Mouse (Mus musculus) urinary bladder, adult 2 months (tissue): ENCODE results near the gene Ugt1a6a. TPM values are rescaled to one million over a fixed set of nuclear protein-coding genes. Genes with fewer than 3 reads are reported as not detected.
"Not testable (repeated sequence)": the region's sequence is repeated elsewhere in the genome, so short reads cannot be mapped to it uniquely, and the experiment has no call there.

ENCODE experiments used
- DNase-seq: peaks from one replicate; pipeline ENCODE4 v3.0.0; 2022; ENCODE audit warnings: low spot score
- polyA plus RNA-seq: library from polyadenylated mRNA; depleted of rRNA; stranded (reverse); fragments of >200 nt; gene quantifications from 2 replicates; pipeline ENCODE4 v1.2.3, GENCODE M21; 2012

The Ugt1a6a gene
- polyA plus RNA-seq, 1 experiment = 412 TPM

DNA sequence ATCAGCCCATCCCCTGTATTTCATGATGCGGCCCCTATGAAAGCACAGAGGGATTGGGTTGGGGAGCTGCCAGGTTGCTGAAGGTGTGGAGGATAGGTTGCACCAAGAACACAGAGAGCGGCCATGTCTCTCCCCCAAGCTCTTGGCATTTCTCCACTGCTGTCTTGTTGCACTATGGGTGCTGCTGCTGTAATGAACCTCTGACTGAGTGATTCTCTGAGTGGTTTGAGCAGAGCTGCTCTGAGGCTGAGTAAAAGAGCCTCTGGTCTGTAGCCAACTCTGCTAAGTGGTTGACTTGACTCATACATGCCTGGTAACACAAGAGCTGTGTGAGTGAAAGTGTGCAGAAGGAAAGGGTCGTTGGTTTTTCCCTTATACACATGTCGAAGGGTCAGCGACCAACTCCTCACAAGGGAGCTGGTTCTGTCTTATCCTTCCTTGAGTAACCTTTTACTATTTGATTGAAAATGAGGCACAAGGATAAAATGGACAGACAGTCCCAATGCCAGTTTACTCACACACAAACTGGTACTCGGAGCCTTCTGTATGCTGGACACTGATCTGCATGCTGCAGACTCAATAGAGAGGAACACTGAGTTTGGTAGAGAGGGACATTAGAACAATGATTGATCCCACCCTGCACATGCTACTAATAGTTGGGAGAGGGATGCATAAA, 758 bp downstream of the Ugt1a6a start:
- not testable (repeated sequence) for DNase-seq

DNA sequence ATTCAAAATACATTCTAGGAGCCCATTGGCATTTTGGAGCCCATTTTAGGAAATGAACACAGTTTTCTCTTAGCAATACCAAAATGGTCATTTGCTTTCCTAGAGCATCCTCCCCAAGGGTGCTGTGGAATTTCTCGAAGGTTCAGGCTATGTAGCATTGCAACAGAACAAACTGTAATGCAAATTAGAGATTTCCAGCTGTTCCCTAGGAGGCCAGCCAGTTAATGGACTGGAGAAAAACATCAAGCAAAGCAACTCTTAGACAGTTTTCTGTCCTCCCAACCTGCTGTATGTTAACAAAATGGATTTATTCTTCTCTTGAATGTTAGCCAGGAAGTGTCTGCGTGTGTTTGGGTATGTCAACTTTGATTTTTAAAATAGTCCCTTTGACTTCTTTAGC, 2.0 kb downstream of the Ugt1a6a start:
- no peak for DNase-seq

DNA sequence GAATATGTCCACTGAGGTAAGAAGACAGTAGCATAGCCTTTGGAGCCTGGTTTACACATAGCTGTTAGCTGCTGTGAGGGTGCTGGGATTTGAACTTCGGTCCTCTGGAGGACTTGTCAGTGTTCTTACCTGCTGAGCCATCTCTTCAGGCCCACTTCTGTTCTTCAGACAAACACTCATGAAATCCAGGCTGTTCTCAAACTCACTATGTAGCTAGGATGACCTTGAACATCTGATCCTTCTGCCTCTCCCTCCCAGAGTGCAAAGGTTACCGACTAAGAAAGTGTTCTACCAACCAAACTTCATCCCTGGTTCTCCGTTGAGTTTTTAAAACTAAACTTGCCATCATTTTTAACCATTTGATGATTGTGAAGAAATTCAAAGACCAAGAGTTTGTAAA, 2.7 kb downstream of the Ugt1a6a start:
- no peak for DNase-seq

DNA sequence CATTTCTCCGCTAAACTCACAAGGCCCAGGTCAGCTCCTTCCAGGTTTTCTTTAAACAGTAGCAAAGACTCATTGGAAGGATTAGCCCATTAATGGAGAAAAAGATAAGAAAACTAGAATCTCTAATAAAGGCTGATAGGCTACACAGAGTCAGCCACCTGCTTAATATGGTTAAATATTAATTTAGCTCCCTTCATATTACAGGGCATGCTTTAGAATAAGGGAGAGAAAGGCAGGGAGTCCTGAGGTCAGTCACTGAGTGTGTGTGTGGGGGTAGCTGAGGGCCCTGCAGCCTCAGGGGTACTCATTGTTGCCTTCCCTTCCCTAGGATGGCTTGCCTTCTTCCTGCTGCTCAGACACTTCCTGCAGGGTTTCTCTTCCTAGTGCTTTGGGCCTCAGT, 3.5 kb downstream of the Ugt1a6a start:
- no peak for DNase-seq

DNA sequence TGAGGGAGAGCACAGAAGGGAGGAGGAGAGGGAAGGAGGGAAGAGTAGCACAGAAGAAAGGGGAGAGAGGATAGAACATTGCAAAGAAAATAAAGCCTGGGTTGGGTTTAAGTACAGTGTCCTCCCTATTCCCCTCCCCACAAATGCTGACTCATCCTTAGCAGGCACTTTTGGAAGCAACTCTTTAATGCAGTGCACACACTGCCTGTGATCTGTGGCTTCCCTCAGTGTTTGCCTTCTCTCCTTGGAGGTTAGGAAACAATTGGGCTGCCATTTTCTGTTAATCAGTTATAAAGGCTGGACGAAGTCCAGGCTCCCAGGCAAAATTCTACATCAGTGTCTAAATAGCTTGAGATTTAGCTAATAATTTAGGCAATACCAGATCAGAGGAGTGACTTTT, 5.9 kb downstream of the Ugt1a6a start:
- not testable (repeated sequence) for DNase-seq

DNA sequence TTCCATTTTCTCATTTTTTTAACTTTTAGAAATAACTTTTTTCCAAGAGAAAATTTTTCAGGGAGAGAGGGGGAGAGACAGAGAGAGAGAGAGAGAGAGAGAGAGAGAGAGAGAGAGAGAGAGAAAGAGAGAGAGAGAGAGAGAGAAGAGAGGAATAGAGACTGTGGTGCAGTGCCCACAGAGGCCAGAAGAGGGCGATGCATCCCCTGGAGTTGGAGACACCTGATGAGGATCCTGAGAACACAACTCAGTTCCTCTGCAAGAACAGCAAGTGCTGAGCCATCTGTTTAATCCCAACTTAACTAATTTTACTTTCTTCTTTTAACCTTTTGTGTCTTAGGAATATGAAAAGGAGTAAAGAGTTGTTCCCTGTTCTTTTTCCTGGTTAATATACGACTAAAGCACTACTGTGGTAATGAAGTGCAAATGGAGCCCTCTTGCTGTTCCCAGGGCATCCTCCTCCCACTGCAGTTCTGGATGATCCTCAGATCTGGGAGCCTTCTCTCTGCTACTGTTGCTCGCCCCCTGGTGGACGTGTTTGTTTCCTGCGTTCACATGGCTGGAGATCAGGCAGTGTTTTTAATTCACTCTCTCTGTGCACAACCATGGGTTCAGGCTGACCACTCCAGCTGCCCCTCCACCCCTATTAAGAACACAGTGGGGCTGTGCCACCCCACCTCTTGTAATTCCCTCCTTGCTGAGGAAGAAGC, 9.5 kb downstream of the Ugt1a6a start:
- not testable (repeated sequence) for DNase-seq

DNA sequence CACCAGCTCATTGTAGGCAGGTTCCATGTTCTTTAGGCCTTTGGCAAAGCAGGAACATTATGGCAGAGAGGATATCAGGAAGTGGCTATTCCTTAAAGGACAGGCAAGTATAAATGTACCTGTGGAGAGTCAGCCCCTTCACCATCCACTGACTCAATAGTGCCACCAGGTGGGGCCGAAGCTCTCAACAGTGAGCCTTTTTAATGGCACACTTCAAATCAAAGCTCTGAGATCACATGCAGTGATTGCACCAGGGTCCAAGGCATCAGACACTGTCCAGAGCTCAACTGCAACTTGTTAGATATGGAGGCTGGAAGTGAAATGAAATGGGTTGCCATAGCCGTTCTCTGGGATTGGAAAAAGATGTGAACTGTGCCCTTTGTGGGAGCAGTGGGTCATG, 10.7 kb downstream of the Ugt1a6a start:
- DNase-seq = not testable (repeated sequence)

DNA sequence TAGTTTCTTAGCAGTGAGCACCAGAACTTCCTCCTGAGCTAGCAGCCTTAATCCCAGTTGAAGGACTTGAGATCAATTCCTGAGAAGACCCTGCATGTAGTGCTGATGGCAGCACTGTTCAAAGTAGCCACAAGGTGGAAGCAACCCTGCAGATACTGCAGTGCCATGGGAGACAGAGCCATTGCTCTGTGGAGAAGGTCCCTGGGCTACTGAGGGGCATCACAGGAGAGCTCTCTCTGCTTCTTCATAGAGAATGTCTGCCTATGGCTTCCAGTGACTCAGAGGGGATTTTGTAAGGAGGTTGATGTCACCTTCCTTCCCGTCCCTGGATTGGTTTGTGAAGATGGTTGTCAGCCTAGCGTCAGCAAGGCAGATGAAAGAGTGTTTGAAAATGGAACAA, 15.5 kb downstream of the Ugt1a6a start:
- DNase-seq = not testable (repeated sequence)

DNA sequence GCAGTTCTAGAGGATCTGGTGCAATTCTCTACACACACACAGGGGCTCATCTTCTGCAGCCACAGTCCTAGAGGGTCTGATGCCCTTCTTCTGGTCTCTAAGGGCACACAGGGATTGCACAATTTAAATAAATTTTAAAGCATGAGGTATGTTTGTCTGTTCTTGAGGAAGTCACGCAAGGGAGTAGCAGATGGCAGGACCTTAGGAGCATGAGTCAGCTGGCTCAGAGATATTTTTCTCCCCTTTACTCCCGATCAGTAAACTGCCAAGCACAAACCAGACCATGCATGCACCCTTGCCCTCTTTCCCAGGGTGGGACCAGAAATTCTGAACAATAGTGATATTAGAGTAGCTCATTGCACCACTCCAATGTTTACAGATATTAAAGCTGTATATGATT, 23.8 kb downstream of the Ugt1a6a start:
- no peak for DNase-seq

DNA sequence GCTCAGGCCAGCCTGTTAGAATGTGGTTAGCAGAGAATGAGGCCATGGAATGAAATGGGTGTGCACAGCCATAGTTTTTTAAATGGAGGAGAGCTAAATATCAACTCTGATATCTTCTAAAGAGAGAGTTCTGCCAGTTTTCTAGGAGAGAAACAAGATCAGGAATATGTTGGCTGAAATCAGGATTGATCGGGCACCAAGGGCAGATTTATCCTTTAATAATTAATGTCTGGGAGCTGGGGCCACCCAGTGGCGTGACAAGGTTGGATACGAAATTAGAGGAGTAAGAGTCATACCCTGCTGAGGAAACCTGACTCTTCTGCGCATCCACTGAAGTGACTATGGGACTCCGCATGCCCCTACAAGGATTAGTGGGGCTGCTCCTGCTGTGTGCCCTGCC, 31.1 kb downstream of the Ugt1a6a start, which contains the start of gene Ugt1a5:
Ugt1a5 (plus strand) TSS at position 302 of the 400 bp plus-strand sequence.
- DNase-seq = no peak

DNA sequence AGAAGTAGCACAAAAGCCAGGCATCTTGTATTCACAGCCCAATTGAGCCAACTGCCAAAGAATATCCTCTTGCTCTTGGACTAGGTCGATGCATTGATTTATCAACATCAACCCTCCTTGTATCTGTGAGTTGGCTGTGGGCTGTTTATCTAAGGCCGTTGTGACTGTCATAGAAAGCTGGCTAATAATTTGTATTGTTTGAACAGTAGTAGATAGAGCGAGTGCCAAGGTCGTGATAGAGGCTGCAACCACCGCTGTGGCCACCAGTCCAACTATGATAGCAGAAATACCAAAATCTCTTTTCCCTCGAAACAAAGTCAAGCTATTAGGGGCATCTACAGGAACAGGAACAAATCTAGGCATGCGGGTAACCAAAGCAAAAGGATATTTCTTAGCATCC, 37.6 kb downstream of the Ugt1a6a start:
- DNase-seq = not testable (repeated sequence)

DNA sequence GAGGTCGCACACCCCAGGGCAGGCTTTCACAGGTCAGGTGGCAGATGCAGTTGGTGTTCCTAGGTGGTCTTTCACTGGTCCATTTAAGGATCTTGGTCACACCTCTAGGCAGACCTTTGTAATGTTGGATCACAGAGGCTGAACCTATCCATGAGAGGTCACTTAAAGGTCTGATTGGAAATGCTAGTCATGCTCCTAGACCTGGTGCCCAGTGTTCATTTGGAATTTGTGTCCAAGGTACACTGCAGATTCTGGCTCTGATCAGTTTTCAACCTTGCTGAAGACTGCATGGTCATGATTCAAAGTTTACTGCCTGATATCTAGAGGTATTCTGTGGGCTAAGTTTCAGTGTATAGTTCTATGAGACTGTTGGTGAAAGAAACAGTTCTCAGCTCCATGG, 45.0 kb downstream of the Ugt1a6a start:
- DNase-seq = no peak

DNA sequence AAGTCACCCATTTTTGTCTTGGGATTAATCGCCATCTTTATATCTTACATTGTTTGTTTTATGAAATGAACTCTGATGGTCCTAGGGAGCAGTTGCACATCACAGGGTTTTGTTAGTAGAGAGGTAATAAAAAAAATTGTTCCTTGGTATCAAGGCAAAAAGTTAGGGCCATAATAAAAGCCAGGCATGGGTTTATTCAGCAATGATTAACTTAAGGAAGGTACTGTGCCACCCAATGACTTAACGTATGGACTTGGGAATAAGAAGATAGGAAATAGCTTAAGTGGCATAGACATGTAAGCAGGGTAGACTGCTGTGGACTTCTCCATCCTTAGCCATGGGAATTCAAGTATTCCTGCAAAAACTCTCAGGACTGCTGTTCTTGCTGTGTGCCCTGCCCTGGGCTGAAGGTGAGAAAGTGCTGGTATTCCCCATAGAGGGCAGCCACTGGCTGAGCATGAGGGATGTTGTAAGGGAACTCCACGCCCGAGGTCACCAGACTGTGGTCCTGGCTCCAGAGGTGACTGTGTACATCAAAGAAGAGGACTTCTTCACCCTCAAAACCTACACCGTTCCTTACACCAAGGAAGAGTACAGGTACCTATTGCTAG, 51.8 kb downstream of the Ugt1a6a start:
- no peak for DNase-seq

DNA sequence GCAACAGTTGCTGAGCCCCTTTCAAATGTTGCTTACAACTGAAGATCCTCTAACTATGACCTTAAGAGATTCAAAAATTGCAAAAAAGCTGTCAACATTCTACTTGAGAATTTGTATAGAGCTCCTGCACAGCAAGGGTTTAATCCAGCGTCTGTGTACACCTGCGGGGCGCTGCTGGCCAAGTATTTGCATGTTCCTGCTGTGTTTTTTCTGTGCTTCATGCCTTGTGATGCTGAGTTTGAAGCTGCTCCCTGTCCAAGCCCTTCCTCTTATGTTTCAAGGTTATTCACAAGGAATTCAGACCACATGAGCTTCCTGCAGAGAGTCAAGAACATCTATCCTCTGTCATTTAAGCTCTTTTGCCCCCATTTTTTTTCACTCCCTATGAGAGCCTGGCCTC, 57.5 kb downstream of the Ugt1a6a start:
- DNase-seq = no peak

DNA sequence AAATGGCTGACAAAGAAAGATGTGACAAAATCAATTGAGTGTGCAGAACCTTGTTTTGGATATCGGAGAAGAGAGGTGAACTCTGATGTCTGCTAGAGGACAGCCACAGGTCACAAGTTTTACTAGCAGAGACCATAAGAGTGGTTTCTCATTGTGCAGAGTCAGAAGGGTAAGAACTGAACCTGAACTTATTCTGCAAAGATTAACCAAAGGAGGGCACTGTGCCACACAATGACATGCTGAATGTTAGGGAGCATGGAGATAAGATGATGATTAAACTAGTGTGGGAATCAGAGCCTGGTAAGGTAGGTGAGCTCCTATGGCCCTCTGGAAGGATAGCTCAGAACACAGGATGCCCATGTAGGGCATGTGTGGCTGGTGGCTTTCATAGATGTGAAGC, 61.1 kb downstream of the Ugt1a6a start:
- DNase-seq = no peak

DNA sequence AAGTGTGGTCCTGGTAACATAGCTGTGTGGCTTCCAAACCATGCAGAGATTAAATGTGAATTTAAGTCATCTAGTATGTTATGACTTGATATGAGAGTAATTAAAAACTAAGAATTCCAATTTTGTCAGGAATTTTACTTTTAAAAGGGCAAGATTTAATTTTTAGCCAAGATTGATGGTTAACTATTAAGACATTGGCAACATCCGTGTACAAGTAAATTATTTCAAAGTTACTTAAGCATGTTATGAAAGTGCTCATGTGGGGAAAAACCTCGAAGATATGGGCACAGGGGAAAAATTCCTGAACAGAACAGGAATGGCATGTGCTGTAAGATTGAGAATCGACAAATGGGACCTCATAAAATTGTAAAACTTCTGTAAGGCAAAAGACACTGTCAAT, 62.8 kb downstream of the Ugt1a6a start:
- no peak for DNase-seq

DNA sequence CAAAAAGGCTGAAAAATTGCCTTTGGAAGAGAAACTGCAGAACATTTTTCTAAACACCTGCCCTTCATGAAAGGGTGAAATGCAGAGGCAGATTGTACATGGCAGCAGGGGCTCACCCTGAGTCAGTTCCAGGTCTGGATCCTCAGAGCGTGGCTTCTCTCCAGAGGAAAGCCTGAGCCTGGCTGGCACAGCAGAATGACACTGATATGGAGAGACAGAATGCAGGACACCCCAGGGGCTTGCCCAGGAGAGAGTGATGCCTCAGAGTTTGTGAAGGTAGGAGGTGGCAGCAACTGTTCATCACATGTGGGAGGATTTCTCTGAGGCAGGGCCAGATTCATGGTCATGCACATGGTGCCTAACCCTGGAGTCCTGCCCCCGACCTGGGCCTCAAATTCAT, 65.4 kb downstream of the Ugt1a6a start:
- no peak for DNase-seq

DNA sequence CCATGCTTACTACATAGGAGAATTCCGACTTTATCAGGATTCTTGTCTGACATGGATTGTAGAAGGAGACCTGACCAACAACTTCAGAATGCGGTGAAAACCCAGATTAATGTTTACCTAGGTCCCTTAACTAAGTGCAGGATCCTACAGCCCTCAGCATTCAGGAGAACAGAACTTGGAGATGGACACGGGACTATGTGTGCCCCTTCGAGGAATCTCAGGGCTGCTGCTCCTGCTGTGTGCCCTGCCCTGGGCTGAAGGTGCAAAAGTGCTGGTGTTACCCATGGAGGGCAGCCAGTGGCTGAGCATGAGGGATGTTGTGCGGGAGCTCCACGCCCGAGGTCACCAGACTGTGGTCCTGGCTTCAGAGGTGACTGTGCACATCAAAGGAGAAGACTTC, 65.8 kb downstream of the Ugt1a6a start, which contains the start of gene Ugt1a2:
Ugt1a2 (plus strand) TSS at position 146 of the 400 bp plus-strand sequence.
- DNase-seq = no peak

DNA sequence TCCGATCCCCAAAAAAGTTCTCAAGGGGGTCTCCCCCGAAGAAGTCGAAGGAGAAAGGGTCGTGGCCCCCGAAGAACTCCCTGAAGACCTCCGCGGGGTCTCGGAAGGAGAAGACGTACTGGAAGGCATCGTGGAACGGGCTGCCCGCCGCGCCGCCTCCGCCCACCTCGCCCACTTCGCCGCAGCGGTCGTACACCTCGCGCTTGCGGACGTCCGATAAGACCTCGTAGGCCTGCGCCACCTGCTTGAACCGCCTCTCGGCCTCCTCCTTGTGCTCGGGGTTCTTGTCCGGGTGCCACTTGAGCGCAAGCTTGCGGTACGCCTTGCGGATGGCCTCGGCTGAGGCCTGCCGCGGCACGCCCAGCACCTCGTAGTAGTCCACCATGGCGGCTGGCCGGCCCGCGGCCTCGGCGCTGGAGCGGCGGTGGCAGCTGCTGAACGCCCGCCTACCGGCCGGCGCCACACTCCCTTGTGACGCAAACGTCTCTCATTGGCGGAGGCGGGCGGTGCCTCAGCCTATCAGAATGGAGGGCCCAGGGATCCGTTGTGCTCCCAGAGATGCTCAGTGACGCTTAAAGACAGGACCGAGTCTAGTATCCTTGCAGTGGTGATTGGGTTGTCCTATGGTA, 70.8 kb downstream of the Ugt1a6a start, which contains the start of gene Dnajb3:
Dnajb3 (minus strand) TSS at position 489 of the 629 bp plus-strand sequence.
- no peak for DNase-seq

DNA sequence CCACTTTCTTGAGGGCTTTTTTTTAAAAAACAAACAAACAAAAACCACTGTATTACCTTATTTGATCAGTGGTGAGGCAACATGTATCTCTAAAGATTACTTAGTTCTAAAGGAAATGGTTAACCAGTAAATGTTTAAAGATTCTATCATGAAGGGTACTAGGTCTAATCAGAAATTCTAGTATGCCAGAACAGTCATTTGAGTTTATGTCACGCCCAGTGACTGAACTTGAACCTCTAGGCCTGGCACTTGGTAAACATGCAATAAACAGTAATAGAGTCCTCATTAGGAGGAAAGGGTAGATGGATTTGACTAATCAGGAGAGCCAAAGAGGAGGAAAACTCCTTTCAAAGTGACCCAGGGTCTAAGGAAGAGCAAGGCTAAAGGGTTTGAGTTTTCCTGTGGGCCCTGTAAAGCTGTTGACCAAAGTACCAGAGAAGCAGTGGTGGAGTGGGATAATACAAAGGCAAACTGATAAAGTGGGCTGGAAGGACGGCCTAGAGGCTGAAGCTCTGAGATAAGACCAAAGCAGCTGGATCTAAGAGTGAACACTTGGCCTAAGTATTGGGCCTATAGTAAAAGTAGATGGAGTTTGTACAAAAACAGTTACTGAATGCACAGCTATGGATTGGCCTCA, 72.4 kb downstream of the Ugt1a6a start:
- DNase-seq = no peak

DNA sequence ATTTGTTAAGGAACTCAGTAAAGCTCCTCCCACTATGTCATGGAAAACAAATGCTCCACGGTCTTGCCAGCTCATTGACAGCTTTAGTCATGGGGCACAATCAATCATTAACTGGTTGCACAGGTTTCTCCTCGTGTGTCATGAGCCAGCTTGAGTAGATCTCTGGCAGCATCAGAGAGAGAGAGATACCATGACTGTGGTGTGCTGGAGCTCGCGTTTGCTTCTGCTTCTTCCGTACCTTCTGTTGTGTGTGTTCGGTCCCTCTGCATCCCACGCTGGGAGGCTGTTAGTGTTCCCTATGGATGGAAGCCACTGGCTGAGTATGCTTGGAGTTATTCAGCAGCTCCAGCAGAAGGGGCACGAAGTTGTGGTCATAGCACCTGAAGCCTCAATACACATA, 77.2 kb downstream of the Ugt1a6a start, which contains the start of gene Ugt1a1:
Ugt1a1 (plus strand) TSS at position 148 of the 400 bp plus-strand sequence.
- peak; percentile 53 for DNase-seq
